Mouse (Mus musculus): Measurements from ENCODE around the gene Carnmt1. TPM values are rescaled to one million over a fixed set of nuclear protein-coding genes. Genes with fewer than 3 reads are reported as not detected.

The Carnmt1 gene
- polyA plus RNA-seq, 1 experiment = 8.0 TPM

GRCm38 (mm10) chr19:18663904-18664303 is 6.7 kb upstream of the Carnmt1 start:
- no peak overlapping the region for H3K27ac ChIP-seq (ENCODE audit: insufficient read depth, low read length)
- no peak overlapping the region for H3K4me3 ChIP-seq (ENCODE audit: insufficient read depth, low read length)
- no peaks in the 10 kb centered on the region for H3K4me1 ChIP-seq (ENCODE audit: control insufficient read depth, insufficient read depth, low read length)
- no peak for TF ChIP-seq CTCF (IDR thresholded peaks at IDR 0.05; ENCODE audit: extremely low read depth, insufficient read depth, low read length)
- TF ChIP-seq POLR2A (IDR thresholded peaks at IDR 0.05; ENCODE audit: extremely low read depth, insufficient read depth, low read length) = no peak

GRCm38 (mm10) chr19:18666966-18667365 is 3.6 kb upstream of the Carnmt1 start:
- H3K27ac ChIP-seq (ENCODE audit: insufficient read depth, low read length) = no peak overlapping the region

DNA sequence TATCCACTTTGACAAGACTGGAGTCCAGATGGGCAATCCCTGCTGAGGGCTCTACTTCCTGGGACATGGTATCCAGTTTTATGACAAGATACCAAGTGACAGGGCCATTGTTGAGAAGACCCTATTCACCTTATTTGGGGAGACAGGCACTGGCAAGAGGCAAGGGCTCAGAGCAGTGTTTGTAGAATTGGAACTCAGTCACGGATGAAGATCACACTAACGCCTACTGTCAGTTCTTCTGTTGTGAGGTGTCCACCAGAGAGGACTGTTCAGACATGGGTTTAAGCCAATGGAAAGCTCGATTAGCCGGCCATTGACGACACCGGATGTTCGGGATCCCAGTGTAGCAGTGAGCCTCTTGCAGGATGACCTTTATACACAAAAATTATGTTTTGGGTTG is 1.0 kb upstream of the Carnmt1 start:
- Histone ChIP-seq H3K4me3 (ENCODE audit: insufficient read depth, low read length) (no peak overlapping the region), H3K27ac (ENCODE audit: insufficient read depth, low read length) (no peak overlapping the region), H3K4me1 (ENCODE audit: control insufficient read depth, insufficient read depth, low read length) (peaks cover 4% of the 10 kb centered on the region)
- no peak for TF ChIP-seq POLR2A (IDR thresholded peaks at IDR 0.05; ENCODE audit: extremely low read depth, insufficient read depth, low read length)
- no peak for TF ChIP-seq CTCF (IDR thresholded peaks at IDR 0.05; ENCODE audit: extremely low read depth, insufficient read depth, low read length)

More at GRCm38 (mm10) chr19:18666966-18667365, 3.6 kb upstream of the Carnmt1 start:
- H3K4me1 ChIP-seq (ENCODE audit: control insufficient read depth, insufficient read depth, low read length) = peaks cover 1% of the 10 kb centered on the region; the same call in 1 of the 2 replicates
- TF ChIP-seq POLR2A (IDR thresholded peaks at IDR 0.05; ENCODE audit: extremely low read depth, insufficient read depth, low read length) (no peak), CTCF (IDR thresholded peaks at IDR 0.05; ENCODE audit: extremely low read depth, insufficient read depth, low read length) (no peak)
- H3K4me3 ChIP-seq (ENCODE audit: insufficient read depth, low read length) = no peak overlapping the region

DNA sequence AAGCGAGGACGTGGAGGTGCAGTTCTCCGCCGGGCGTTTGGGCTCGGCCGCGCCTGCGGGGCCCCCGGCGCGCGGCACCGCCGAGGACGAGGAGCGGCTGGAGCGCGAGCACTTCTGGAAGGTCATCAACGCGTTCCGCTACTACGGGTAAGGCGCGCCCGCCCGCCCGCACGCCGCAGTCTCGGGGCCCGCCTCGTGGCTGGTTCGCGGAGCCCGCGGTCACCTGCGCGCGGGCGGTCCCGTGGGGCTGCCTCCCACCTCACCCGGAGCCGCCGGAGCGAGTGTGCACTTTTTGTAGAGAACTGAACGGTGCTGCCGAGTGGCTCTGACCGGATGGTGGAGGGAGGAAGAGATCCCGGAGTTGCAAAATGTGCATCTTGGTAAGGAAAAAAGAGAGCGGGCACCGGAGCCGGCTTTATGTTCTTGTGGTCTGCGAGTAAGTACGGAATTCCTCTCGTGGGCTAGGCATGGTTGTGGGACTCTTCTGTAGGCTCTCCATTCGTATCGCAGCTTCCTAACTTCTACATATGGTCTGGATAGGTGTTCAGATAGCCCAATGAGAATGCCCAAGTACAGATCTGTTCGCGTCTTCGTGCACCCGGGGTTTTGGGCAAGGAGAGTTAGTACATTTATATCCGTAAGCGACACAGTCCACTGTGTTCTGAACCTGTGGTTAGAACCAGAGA is 635 bp downstream of the Carnmt1 start:
- Histone ChIP-seq H3K4me3 (ENCODE audit: insufficient read depth, low read length) (peak overlapping the region; percentile 81), H3K27ac (ENCODE audit: insufficient read depth, low read length) (peak overlapping the region; percentile 48), H3K4me1 (ENCODE audit: control insufficient read depth, insufficient read depth, low read length) (peaks cover 4% of the 10 kb centered on the region)
- TF ChIP-seq POLR2A (IDR thresholded peaks at IDR 0.05; ENCODE audit: extremely low read depth, insufficient read depth, low read length) = no peak
- no peak for TF ChIP-seq CTCF (IDR thresholded peaks at IDR 0.05; ENCODE audit: extremely low read depth, insufficient read depth, low read length)

- H3K4me3 ChIP-seq (ENCODE audit: insufficient read depth, low read length) = peak overlapping the region; percentile 81; the same call in 1 of the 2 replicates
- no peak overlapping the region for H3K27ac ChIP-seq (ENCODE audit: insufficient read depth, low read length)
- TF ChIP-seq POLR2A (IDR thresholded peaks at IDR 0.05; ENCODE audit: extremely low read depth, insufficient read depth, low read length) (no peak), CTCF (IDR thresholded peaks at IDR 0.05; ENCODE audit: extremely low read depth, insufficient read depth, low read length) (no peak)
- peaks cover 4% of the 10 kb centered on the region for H3K4me1 ChIP-seq (ENCODE audit: control insufficient read depth, insufficient read depth, low read length)
These were observed 1.9 kb downstream of the Carnmt1 start for GRCm38 (mm10) chr19:18672498-18672897.

DNA sequence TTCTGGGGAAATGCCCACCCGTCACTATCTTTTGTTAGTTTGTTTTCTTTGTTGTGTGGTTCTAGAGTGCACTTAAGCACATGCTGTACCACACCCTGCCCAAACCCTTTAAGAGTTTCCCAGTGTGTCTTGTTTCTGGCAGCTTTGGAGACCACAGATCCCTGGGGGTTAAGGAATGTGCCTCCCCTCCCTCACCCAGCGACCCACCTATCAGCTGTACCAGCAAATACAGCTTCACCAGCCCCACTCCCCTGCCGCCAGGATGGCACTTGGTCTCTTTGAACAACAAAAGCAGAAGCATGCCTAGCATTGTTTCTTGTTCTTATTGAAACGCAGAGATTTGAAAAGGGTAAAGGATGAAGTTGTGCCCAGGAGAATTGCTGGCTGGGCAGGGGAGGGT is 2.6 kb downstream of the Carnmt1 start:
- no peak overlapping the region for H3K4me3 ChIP-seq (ENCODE audit: insufficient read depth, low read length)
- peaks cover 4% of the 10 kb centered on the region for H3K4me1 ChIP-seq (ENCODE audit: control insufficient read depth, insufficient read depth, low read length)
- TF ChIP-seq POLR2A (IDR thresholded peaks at IDR 0.05; ENCODE audit: extremely low read depth, insufficient read depth, low read length) = no peak
- no peak for TF ChIP-seq CTCF (IDR thresholded peaks at IDR 0.05; ENCODE audit: extremely low read depth, insufficient read depth, low read length)
- no peak overlapping the region for H3K27ac ChIP-seq (ENCODE audit: insufficient read depth, low read length)

DNA sequence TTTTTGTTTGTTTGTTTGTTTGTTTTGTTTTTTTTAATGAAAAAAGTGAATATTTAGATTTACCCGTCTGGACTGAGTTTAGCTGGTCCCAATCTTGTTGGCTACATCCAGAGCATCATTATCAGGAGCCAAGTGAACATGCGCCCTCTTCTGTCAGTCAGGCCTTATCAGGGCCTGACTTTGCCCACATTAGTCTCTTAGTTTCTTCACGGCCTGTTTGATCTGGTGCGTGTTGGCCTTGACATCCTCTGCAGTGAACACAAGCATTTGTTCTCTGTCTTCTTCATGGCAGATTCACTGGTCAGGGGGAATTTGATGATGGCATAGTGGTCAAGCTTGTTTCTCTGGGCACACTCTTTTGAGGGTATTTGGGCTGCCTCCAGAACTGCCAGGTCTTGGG is 11.6 kb downstream of the Carnmt1 start:
- no peak overlapping the region for H3K4me3 ChIP-seq (ENCODE audit: insufficient read depth, low read length)
- no peaks in the 10 kb centered on the region for H3K4me1 ChIP-seq (ENCODE audit: control insufficient read depth, insufficient read depth, low read length)
- TF ChIP-seq CTCF (IDR thresholded peaks at IDR 0.05; ENCODE audit: extremely low read depth, insufficient read depth, low read length) = no peak
- no peak for TF ChIP-seq POLR2A (IDR thresholded peaks at IDR 0.05; ENCODE audit: extremely low read depth, insufficient read depth, low read length)
- H3K27ac ChIP-seq (ENCODE audit: insufficient read depth, low read length) = no peak overlapping the region

DNA sequence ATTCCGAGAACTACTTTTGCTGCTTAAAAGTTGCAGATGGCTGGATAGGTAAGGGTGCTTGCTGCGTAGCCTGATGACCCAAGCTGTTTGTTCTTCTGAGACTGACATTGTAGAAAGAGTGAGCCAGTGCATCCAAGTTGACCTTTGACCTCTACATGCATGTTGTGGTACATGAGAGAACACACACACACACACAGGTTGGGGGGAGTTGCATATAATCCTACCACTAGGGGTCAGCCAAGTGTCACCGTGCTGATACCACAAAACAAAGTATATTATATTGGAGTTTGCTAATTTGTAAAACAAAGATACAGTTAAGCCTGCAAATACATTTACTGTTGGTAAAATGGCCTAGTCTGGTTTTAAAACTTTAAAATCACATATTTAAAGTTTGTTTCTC is 17.0 kb downstream of the Carnmt1 start:
- TF ChIP-seq CTCF (IDR thresholded peaks at IDR 0.05; ENCODE audit: extremely low read depth, insufficient read depth, low read length) (peak; percentile 59), POLR2A (IDR thresholded peaks at IDR 0.05; ENCODE audit: extremely low read depth, insufficient read depth, low read length) (no peak)
- H3K4me1 ChIP-seq (ENCODE audit: control insufficient read depth, insufficient read depth, low read length) = no peaks in the 10 kb centered on the region
- no peak overlapping the region for H3K27ac ChIP-seq (ENCODE audit: insufficient read depth, low read length)
- H3K4me3 ChIP-seq (ENCODE audit: insufficient read depth, low read length) = no peak overlapping the region

DNA sequence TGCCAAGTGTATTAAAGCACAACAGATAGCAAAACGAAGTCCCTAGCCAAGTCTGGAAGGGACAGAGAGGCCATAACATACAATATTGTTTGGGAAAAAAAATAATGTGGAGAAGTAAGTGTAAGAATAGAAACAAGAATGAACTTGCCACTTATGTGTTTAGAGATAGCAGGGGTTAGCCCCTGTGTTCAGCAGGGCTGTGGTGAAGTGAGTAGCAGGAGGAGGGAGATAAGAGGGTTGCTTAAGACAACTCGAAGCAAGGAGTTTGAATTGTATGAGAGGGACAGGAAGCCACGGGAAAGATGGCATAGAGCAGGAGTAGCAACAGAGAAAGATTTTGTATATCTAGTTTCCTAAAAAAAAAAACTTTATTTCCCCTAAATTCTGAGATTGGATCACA is 21.6 kb downstream of the Carnmt1 start:
- Histone ChIP-seq H3K27ac (ENCODE audit: insufficient read depth, low read length) (no peak overlapping the region), H3K4me3 (ENCODE audit: insufficient read depth, low read length) (no peak overlapping the region), H3K4me1 (ENCODE audit: control insufficient read depth, insufficient read depth, low read length) (no peaks in the 10 kb centered on the region)
- TF ChIP-seq POLR2A (IDR thresholded peaks at IDR 0.05; ENCODE audit: extremely low read depth, insufficient read depth, low read length) = no peak
- TF ChIP-seq CTCF (IDR thresholded peaks at IDR 0.05; ENCODE audit: extremely low read depth, insufficient read depth, low read length) = no peak

- TF ChIP-seq POLR2A (IDR thresholded peaks at IDR 0.05; ENCODE audit: extremely low read depth, insufficient read depth, low read length) = no peak
- TF ChIP-seq CTCF (IDR thresholded peaks at IDR 0.05; ENCODE audit: extremely low read depth, insufficient read depth, low read length) = no peak
- Histone ChIP-seq H3K4me1 (ENCODE audit: control insufficient read depth, insufficient read depth, low read length) (no peaks in the 10 kb centered on the region), H3K4me3 (ENCODE audit: insufficient read depth, low read length) (no peak overlapping the region), H3K27ac (ENCODE audit: insufficient read depth, low read length) (no peak overlapping the region)
These were observed 22.2 kb downstream of the Carnmt1 start for GRCm38 (mm10) chr19:18692768-18693167.

All from cortical plate, adult 2 months (tissue).